Comparison of ENCODE assay signal across 8 mouse cellular contexts in genomic region chr5:33820733-33821621, GRCm38 (mm10). TPM values are rescaled to one million over a fixed set of nuclear protein-coding genes. Genes with fewer than 3 reads are reported as not detected.
DNase-seq lines count a peak whose midpoint lies in the region; ATAC-seq and TF ChIP-seq lines count a peak whose summit lies in the region.

No protein-coding gene starts in this region.

- no peaks in the 10 kb centered on the region for H3K9me3 ChIP-seq in G1E (replicated peaks)
- no peaks in the 10 kb centered on the region for H3K9me3 ChIP-seq in forebrain, embryonic 14.5 days (replicated peaks; ENCODE audit: control insufficient read depth, low read length)

- peaks cover 18% of the 10 kb centered on the region for H3K36me3 ChIP-seq in G1E (replicated peaks)
- H3K36me3 ChIP-seq in forebrain, embryonic 14.5 days (ENCODE audit: control insufficient read depth, insufficient read depth, low read length): 0 out of 2 replicates have a peak, but pooled peaks cover 4% of the 10 kb centered on the region

- intact Hi-C loops in heart, postnatal 25 days (cut with DNase I): no loop called here

- DNase-seq in G1E (ENCODE audit: low spot score): peak; percentile 40
- peak; percentile 45 for DNase-seq in cerebellum, adult 11 months
- peak; percentile 55 for DNase-seq in forebrain, embryonic 14.5 days (ENCODE audit: low spot score)
- peak; percentile 10 for DNase-seq in heart, postnatal 25 days (ENCODE audit: low spot score)
- DNase-seq in layer of hippocampus, postnatal 14 days (ENCODE audit: low spot score in 2 of 2): peak; percentile 29 to 56
- DNase-seq in lung, postnatal 14 days: peak; percentile 63
- DNase-seq in retina, postnatal 7 days (ENCODE audit: low read depth, low spot score): peak; percentile 19
- DNase-seq in urinary bladder, adult 2 months (ENCODE audit: low spot score): peak; percentile 73

- no peaks in the 10 kb centered on the region for H3K27me3 ChIP-seq in G1E (ENCODE audit: insufficient read depth, low read length)
- H3K27me3 ChIP-seq in forebrain, embryonic 14.5 days (replicated peaks; ENCODE audit: control insufficient read depth, insufficient read depth, low read length): no peaks in the 10 kb centered on the region

- no peak for TF ChIP-seq CTCF in G1E (IDR thresholded peaks at IDR 0.05; ENCODE audit: low read depth, low read length)

- ATAC-seq in G1E (ENCODE audit: extremely low read depth, insufficient number of reproducible peaks, low FRiP score, poor library complexity, severe bottlenecking): no peak
- ATAC-seq in forebrain, embryonic 14.5 days: peak; percentile 25

- under 1% methylated on average over 92 of the region's 121 CpGs for WGBS in forebrain, embryonic 14.5 days

- H3K4me2 ChIP-seq in forebrain, embryonic 14.5 days (ENCODE audit: low read length): peak overlapping the region; percentile 77

- peak overlapping the region; percentile 92 for H3K4me3 ChIP-seq in G1E (ENCODE audit: low read depth, low read length)
- peak overlapping the region; percentile 100 for H3K4me3 ChIP-seq in forebrain, embryonic 14.5 days (ENCODE audit: low read depth, low read length)

- H3K27ac ChIP-seq in forebrain, embryonic 14.5 days (ENCODE audit: low read depth, low read length): peak overlapping the region; percentile 99

- H3K9ac ChIP-seq in forebrain, embryonic 14.5 days (ENCODE audit: low read length): peak overlapping the region; percentile 100

- H3K4me1 ChIP-seq in G1E (ENCODE audit: insufficient read depth, low read depth, low read length): peaks cover 60% of the 10 kb centered on the region
- peaks cover 35% of the 10 kb centered on the region for H3K4me1 ChIP-seq in forebrain, embryonic 14.5 days (ENCODE audit: control insufficient read depth, insufficient read depth, low read length)

RNA-seq across cellular contexts. Expression of gene Nsd2, which starts 0.5 kb away (rescaled TPM):
- 99.6 and 110 TPM in 2 replicates for total RNA-seq in G1E (2014; fragmentation: Nextera tagmentation)
- 75.6 and 129 TPM in 2 replicates for total RNA-seq in G1E (2017)
- polyA plus RNA-seq in G1E (2012): 14.3 and 15.5 TPM in 2 replicates
- polyA plus RNA-seq in forebrain, embryonic 14.5 days (2014; fragmentation: Nextera tagmentation; extraction: Ambion mirVana): 78.7 and 86.6 TPM in 2 replicates
- total RNA-seq in heart, postnatal 25 days (2021): 10 to 100 TPM; 25.9 to 28.4 TPM
- total RNA-seq in layer of hippocampus, postnatal 14 days (2021): 100 to 1,000 TPM; 112 to 120 TPM
- polyA plus RNA-seq in urinary bladder, adult 2 months (2012; rRNA removed): 10.1 and 12.8 TPM in 2 replicates

RNA-seq across cellular contexts. Expression of gene Letm1, which starts 38.4 kb away (rescaled TPM):
- total RNA-seq in G1E (2014; fragmentation: Nextera tagmentation) (20.8 and 21.6 TPM in 2 replicates), G1E (2017) (11.8 and 14.6 TPM in 2 replicates)
- 25.4 and 28.6 TPM in 2 replicates for polyA plus RNA-seq in G1E (2012)
- 50.4 and 56.2 TPM in 2 replicates for polyA plus RNA-seq in forebrain, embryonic 14.5 days (2014; fragmentation: Nextera tagmentation; extraction: Ambion mirVana)
- total RNA-seq in heart, postnatal 25 days (2021): 100 to 1,000 TPM; 152 to 161 TPM
- 100 to 1,000 TPM in 1 of 2 experiments, 10 to 100 TPM in 1; 96.8 to 105 TPM for total RNA-seq in layer of hippocampus, postnatal 14 days (2021)
- 29.1 and 30.2 TPM in 2 replicates for polyA plus RNA-seq in urinary bladder, adult 2 months (2012; rRNA removed)

Comparison
In these comparisons a context has a peak if more than half of its experiments do, and no peak if none do; other contexts are left out.
1. DNase-seq: peak in every context shown above with its lines; median percentile 73 in urinary bladder, adult 2 months; 63 in lung, postnatal 14 days; 55 in forebrain, embryonic 14.5 days; 45 in cerebellum, adult 11 months; 42 in layer of hippocampus, postnatal 14 days; 40 in G1E; 19 in retina, postnatal 7 days; 10 in heart, postnatal 25 days.
2. RNA of gene Letm1, which starts 38.4 kb away (total RNA-seq): 152 to 161 TPM in heart, postnatal 25 days and 96.8 to 105 TPM in layer of hippocampus, postnatal 14 days; 11.8 to 21.6 TPM in G1E; every median in the first group is over 4 times any median in the second.